Mouse (Mus musculus) spleen, postnatal 4 days (tissue): ENCODE results near the gene Tmem101.
"Not testable (repeated sequence)": the region's sequence is repeated elsewhere in the genome, so short reads cannot be mapped to it uniquely, and the experiment has no call there.

ENCODE experiments used
- DNase-seq, 2 experiments: peaks; one replicate each; pipeline ENCODE4 v3.0.0; 2022; ENCODE audit warnings: low spot score in 2 of 2

Gene Tmem101

GRCm38 (mm10) chr11:102156039-102156785 lies at the start of gene Tmem101:
Gene Tmem101 (minus strand): TSS chr11:102156404.
- DNase-seq, result peak; percentile 87 to 91

GRCm38 (mm10) chr11:102201408-102201821 lies 45.2 kb upstream of the Tmem101 start:
- DNase-seq, result no peak

- DNase-seq, result no peak
Measured at GRCm38 (mm10) chr11:102199856-102200255, 43.7 kb upstream of the Tmem101 start.

GRCm38 (mm10) chr11:102198245-102198644 lies 42.0 kb upstream of the Tmem101 start:
- no peak for DNase-seq

- DNase-seq, result peak in 1 of 2 experiments; percentile 60
Measured at GRCm38 (mm10) chr11:102196018-102196797, 40.0 kb upstream of the Tmem101 start.

GRCm38 (mm10) chr11:102193657-102194440 lies 37.6 kb upstream of the Tmem101 start:
- no peak for DNase-seq

GRCm38 (mm10) chr11:102190848-102191247 lies 34.6 kb upstream of the Tmem101 start:
- no peak for DNase-seq

GRCm38 (mm10) chr11:102189461-102190436 lies 33.5 kb upstream of the Tmem101 start, which contains the start of gene G6pc3:
Gene G6pc3 (plus strand): TSS chr11:102189620.
- DNase-seq, result peak; percentile 84 to 90

- no peak for DNase-seq
Measured at GRCm38 (mm10) chr11:102188980-102189379, 32.8 kb upstream of the Tmem101 start.

GRCm38 (mm10) chr11:102186235-102186634 lies 30.0 kb upstream of the Tmem101 start:
- DNase-seq, result no peak

- no peak for DNase-seq
Measured at GRCm38 (mm10) chr11:102185677-102186076, 29.5 kb upstream of the Tmem101 start.

GRCm38 (mm10) chr11:102184646-102185495 lies 28.7 kb upstream of the Tmem101 start, which contains the start of gene Lsm12:
Gene Lsm12 (minus strand): TSS chr11:102185296.
- DNase-seq, result peak; percentile 98 to 100

GRCm38 (mm10) chr11:102184253-102184645 lies 28.0 kb upstream of the Tmem101 start:
- DNase-seq, result no peak

GRCm38 (mm10) chr11:102179836-102180235 lies 23.6 kb upstream of the Tmem101 start:
- DNase-seq, result no peak

GRCm38 (mm10) chr11:102168689-102169088 lies 12.5 kb upstream of the Tmem101 start:
- DNase-seq, result no peak

- DNase-seq, result no peak
Measured at GRCm38 (mm10) chr11:102167539-102167938, 11.3 kb upstream of the Tmem101 start.

- DNase-seq, result no peak
Measured at GRCm38 (mm10) chr11:102165971-102166722, 9.9 kb upstream of the Tmem101 start.

GRCm38 (mm10) chr11:102159781-102160180 lies 3.6 kb upstream of the Tmem101 start:
- DNase-seq, result no peak

- not testable (repeated sequence) for DNase-seq
Measured at GRCm38 (mm10) chr11:102158024-102158423, 1.8 kb upstream of the Tmem101 start.
